Mouse (Mus musculus): ENCODE data around the gene Srsf5. TPM values are rescaled to one million over a fixed set of nuclear protein-coding genes. Genes with fewer than 3 reads are reported as not detected.

Srsf5 gene
- polyA plus RNA-seq, 1 experiment, result 123 TPM

GRCm38 (mm10) chr12:80932865-80933264 lies 12.4 kb upstream of the Srsf5 start:
- H3K4me2 ChIP-seq (ENCODE audit: low read depth), result no peak overlapping the region

GRCm38 (mm10) chr12:80936751-80937150 lies 8.6 kb upstream of the Srsf5 start:
- Histone ChIP-seq H3K27me3 (ENCODE audit: control insufficient read depth, insufficient read depth, insufficient read length) (peaks cover 6% of the 10 kb centered on the region), H3K4me2 (ENCODE audit: low read depth) (no peak overlapping the region), H3K4me3 (no peak overlapping the region), H3K36me3 (ENCODE audit: control insufficient read depth, insufficient read depth) (no peaks in the 10 kb centered on the region), H3ac (ENCODE audit: control insufficient read depth, insufficient read length) (no peak overlapping the region), H3K79me2 (ENCODE audit: control insufficient read depth, insufficient read depth) (no peaks in the 10 kb centered on the region)
- TF ChIP-seq POLR2A (IDR thresholded peaks at IDR 0.05; ENCODE audit: insufficient read length, low read depth), result no peak
- TF ChIP-seq MYOD1 (IDR thresholded peaks at IDR 0.05; ENCODE audit: control insufficient read depth in 1 of 3, insufficient read length in 2 of 3, low read depth in 2 of 3), result no peak
- TF ChIP-seq MAX (IDR thresholded peaks at IDR 0.05; ENCODE audit: low read depth), result no peak

More at GRCm38 (mm10) chr12:80932865-80933264, 12.4 kb upstream of the Srsf5 start:
- Histone ChIP-seq H3K36me3 (ENCODE audit: control insufficient read depth, insufficient read depth) (no peaks in the 10 kb centered on the region), H3K79me2 (ENCODE audit: control insufficient read depth, insufficient read depth) (no peaks in the 10 kb centered on the region), H3ac (ENCODE audit: control insufficient read depth, insufficient read length) (no peak overlapping the region), H3K4me3 (no peak overlapping the region), H3K27me3 (ENCODE audit: control insufficient read depth, insufficient read depth, insufficient read length) (peaks cover 6% of the 10 kb centered on the region)
- TF ChIP-seq TCF3 (IDR thresholded peaks at IDR 0.05; ENCODE audit: insufficient read length, low read depth), result no peak
- TF ChIP-seq MYOD1 (IDR thresholded peaks at IDR 0.05; ENCODE audit: control insufficient read depth in 1 of 3, insufficient read length in 2 of 3, low read depth in 2 of 3), result no peak
- TF ChIP-seq USF1 (IDR thresholded peaks at IDR 0.05; ENCODE audit: low read depth), result no peak
- no peak for TF ChIP-seq MAX (IDR thresholded peaks at IDR 0.05; ENCODE audit: low read depth)
- no peak for TF ChIP-seq REST (IDR thresholded peaks at IDR 0.05; ENCODE audit: insufficient read depth, insufficient read length)
- no peak for TF ChIP-seq CEBPB (IDR thresholded peaks at IDR 0.05; ENCODE audit: insufficient read depth, poor library complexity, severe bottlenecking)
- no peak for TF ChIP-seq SRF (IDR thresholded peaks at IDR 0.05; ENCODE audit: control insufficient read depth, insufficient read length, low read depth)
- TF ChIP-seq POLR2A (IDR thresholded peaks at IDR 0.05; ENCODE audit: insufficient read length, low read depth), result no peak
- no peak for TF ChIP-seq MYOG (IDR thresholded peaks at IDR 0.05; ENCODE audit: control insufficient read depth in 1 of 3, insufficient read depth in 1 of 3, insufficient read length in 2 of 3, low read depth in 2 of 3)
- TF ChIP-seq E2F4 (IDR thresholded peaks at IDR 0.05; ENCODE audit: insufficient read depth), result no peak
- TF ChIP-seq POLR2AphosphoS2 (IDR thresholded peaks at IDR 0.05; ENCODE audit: insufficient read length, low read depth), result no peak
- no peak for TF ChIP-seq TCF12 (IDR thresholded peaks at IDR 0.05; ENCODE audit: insufficient read depth, poor library complexity, severe bottlenecking)

GRCm38 (mm10) chr12:80937331-80938029 lies 7.8 kb upstream of the Srsf5 start:
- TF ChIP-seq USF1 (IDR thresholded peaks at IDR 0.05; ENCODE audit: low read depth) (no peak), TCF12 (IDR thresholded peaks at IDR 0.05; ENCODE audit: insufficient read depth, poor library complexity, severe bottlenecking) (no peak), POLR2A (IDR thresholded peaks at IDR 0.05; ENCODE audit: insufficient read length, low read depth) (no peak), REST (IDR thresholded peaks at IDR 0.05; ENCODE audit: insufficient read depth, insufficient read length) (no peak), CEBPB (IDR thresholded peaks at IDR 0.05; ENCODE audit: insufficient read depth, poor library complexity, severe bottlenecking) (no peak), E2F4 (IDR thresholded peaks at IDR 0.05; ENCODE audit: insufficient read depth) (no peak), POLR2AphosphoS2 (IDR thresholded peaks at IDR 0.05; ENCODE audit: insufficient read length, low read depth) (no peak), MAX (IDR thresholded peaks at IDR 0.05; ENCODE audit: low read depth) (no peak), MYOD1 (IDR thresholded peaks at IDR 0.05; ENCODE audit: control insufficient read depth in 1 of 3, insufficient read length in 2 of 3, low read depth in 2 of 3) (no peak), MYOG (IDR thresholded peaks at IDR 0.05; ENCODE audit: control insufficient read depth in 1 of 3, insufficient read depth in 1 of 3, insufficient read length in 2 of 3, low read depth in 2 of 3) (no peak), SRF (IDR thresholded peaks at IDR 0.05; ENCODE audit: control insufficient read depth, insufficient read length, low read depth) (no peak), TCF3 (IDR thresholded peaks at IDR 0.05; ENCODE audit: insufficient read length, low read depth) (no peak)
- Histone ChIP-seq H3ac (ENCODE audit: control insufficient read depth, insufficient read length) (no peak overlapping the region), H3K27me3 (ENCODE audit: control insufficient read depth, insufficient read depth, insufficient read length) (peaks cover 6% of the 10 kb centered on the region), H3K36me3 (ENCODE audit: control insufficient read depth, insufficient read depth) (no peaks in the 10 kb centered on the region), H3K4me2 (ENCODE audit: low read depth) (no peak overlapping the region), H3K79me2 (ENCODE audit: control insufficient read depth, insufficient read depth) (no peaks in the 10 kb centered on the region), H3K4me3 (no peak overlapping the region)

- no peaks in the 10 kb centered on the region for H3K36me3 ChIP-seq (ENCODE audit: control insufficient read depth, insufficient read depth)
- no peak overlapping the region for H3ac ChIP-seq (ENCODE audit: control insufficient read depth, insufficient read length)
- H3K4me3 ChIP-seq, result no peak overlapping the region
- H3K4me2 ChIP-seq (ENCODE audit: low read depth), result no peak overlapping the region
- no peak for TF ChIP-seq TCF3 (IDR thresholded peaks at IDR 0.05; ENCODE audit: insufficient read length, low read depth)
- no peaks in the 10 kb centered on the region for H3K79me2 ChIP-seq (ENCODE audit: control insufficient read depth, insufficient read depth)
- H3K27me3 ChIP-seq (ENCODE audit: control insufficient read depth, insufficient read depth, insufficient read length), result peaks cover 6% of the 10 kb centered on the region
Measured at GRCm38 (mm10) chr12:80938642-80939041, 6.7 kb upstream of the Srsf5 start.

- Histone ChIP-seq H3ac (ENCODE audit: control insufficient read depth, insufficient read length) (no peak overlapping the region), H3K4me3 (no peak overlapping the region), H3K4me2 (ENCODE audit: low read depth) (no peak overlapping the region), H3K36me3 (ENCODE audit: control insufficient read depth, insufficient read depth) (no peaks in the 10 kb centered on the region), H3K79me2 (ENCODE audit: control insufficient read depth, insufficient read depth) (no peaks in the 10 kb centered on the region), H3K27me3 (ENCODE audit: control insufficient read depth, insufficient read depth, insufficient read length) (peaks cover 5% of the 10 kb centered on the region)
- TF ChIP-seq MAX (IDR thresholded peaks at IDR 0.05; ENCODE audit: low read depth) (no peak), REST (IDR thresholded peaks at IDR 0.05; ENCODE audit: insufficient read depth, insufficient read length) (no peak)
Measured at GRCm38 (mm10) chr12:80939165-80939564, 6.1 kb upstream of the Srsf5 start.
